Mouse (Mus musculus): ENCODE results near the gene Exoc3.

The Exoc3 gene

DNA sequence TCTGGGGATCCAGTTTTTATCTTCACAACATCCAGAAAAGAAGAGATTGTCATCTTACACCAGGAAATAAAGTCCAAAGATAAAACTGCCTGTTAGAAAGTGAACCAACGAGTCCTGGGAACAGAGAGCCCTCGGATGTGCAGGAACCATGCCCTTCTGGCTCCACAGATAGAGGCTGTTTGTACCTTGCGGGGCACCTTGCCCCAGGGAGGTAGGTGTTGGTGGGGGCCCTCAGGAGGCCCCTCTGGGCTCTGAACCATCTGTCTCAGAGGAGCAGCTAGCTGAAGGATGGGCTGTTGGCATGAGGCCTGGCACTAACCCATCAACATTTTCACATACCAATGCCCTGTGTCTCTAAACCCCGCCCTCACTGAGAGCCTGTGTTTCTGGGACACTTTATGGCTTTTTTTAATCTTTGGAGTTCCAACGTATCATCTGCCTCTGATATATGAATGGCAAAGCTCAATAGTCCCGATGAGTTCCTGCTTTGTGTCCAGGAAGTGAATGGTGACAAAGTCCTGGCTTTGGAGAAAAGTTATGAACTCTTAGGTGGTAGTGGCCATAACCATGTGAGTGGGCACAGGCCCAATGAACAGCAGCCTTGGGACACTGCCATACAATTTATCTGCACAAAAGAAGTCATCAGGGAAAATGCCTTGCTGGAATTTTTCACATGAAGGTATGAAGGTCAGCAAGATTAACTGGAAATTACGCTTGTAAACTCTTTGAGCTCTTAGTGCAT is 69.5 kb downstream of the Exoc3 start:
- DNase-seq (ENCODE audit: low read depth) = no peak

DNA sequence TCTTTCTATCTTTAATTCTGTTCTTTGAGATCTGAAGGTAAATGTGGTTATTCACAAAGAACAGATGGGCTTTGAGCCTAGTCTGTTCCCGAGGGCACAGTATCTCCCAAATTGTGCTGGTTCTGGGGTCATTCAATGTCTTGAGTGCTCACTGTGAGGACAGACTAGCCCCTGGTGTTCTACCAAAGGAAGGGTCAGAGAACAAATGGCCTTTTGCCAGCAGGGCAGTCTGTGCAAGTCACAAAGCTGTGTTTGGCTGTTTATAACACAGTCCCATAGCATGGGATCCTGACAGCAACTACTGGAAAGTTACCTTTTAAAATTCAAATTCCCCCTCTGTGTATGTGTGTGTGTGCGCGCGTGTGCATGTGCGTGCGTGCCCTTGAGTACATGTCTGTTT is 78.6 kb downstream of the Exoc3 start:
- DNase-seq (ENCODE audit: low read depth) = no peak

DNA sequence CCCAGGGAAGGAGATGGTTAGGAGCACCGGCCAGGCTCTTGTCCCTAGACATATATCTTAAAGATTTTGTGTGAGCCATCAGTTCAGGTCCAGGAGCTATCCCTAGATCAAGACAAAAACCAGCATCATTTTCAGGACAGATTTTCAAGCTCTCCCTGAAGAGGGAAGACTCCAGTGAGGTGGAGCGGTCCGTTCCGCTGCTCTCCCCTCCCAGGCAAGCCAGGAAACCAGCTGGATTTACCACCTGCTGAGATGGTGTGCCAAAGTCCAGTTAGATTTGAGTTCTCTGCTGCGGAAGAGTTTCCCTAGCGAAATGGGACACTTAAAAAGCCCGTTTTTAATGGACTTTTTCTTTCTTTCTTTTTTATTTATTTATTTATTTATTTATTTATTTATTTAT is 81.0 kb downstream of the Exoc3 start:
- DNase-seq (ENCODE audit: low read depth) = no peak

DNA sequence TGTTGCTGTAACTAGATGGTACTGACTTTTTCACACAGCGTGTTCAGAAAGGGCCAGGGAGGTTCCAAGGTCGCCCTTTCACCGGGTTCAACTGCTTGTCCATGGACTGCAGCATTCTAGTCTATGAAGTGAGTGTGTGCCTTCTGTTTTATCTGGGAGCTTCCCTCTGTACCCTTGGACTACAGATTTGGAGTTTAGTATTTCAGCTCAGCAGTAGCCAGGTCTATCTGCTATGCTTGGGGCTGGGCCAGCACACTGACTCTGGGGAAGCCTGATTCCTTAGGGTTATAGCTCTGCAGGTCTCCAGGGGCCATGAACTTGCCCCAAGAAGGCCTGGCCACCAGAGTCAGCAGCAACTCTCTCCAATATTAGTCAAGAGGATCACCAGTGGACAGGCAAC is 85.9 kb downstream of the Exoc3 start:
- DNase-seq (ENCODE audit: low read depth) = no peak

DNA sequence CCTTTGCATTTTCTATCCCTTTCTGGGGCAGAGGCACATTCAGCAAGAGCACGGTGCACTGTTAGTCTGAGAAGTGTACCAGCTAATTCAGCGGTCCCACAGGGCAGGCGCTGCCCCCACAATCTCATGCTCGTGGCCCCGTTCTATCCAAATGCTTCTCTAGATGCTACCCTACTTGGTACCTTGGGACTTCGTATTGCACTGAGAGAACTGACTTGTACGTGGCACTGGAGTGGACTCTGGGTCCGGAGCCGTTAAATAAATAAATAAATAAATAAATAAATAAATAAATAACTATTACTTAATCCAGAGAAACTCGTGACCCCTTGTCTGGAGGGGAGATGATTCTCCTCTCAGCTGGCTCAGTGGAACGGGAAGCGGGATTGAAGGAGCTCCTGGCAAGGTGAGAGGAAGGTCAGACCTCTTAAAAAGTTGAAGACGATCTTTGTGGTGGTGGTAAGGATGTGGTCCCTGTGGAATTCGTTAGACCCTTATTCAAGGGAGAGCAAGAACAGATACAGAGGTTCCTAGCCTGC is 86.7 kb downstream of the Exoc3 start:
- DNase-seq (ENCODE audit: low read depth) = no peak

DNA sequence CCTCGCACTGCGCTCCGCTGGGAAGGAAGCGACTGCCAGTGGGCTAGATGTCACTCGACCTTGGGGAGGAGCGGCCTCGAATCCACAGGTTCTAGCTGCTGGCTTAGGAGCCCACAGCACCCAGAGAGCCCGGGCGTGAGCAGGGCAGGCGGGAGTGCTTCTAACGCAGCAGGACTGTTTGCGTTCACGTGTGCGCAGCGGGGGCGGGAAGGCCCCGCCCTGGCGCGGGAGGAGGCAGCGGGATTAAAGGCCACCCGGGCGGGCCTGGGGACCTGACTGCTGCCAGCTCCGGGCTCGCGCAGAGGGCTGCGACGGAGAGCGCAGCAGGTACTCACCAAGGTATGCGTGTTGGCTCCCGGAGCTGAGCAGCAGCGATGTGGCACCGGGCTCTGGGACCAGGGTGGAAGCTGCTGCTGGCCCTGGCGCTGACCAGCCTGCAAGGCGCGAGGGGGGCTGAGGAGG is 87.4 kb downstream of the Exoc3 start, which contains the start of gene Slc9a3:
Gene Slc9a3 (plus strand): TSS at position 317 of the 462 bp plus-strand sequence.
- DNase-seq (ENCODE audit: low read depth) = no peak

Measured in c-Kit-positive CD71-negative TER-119-negative erythroid progenitor cells, embryonic 14.5 days (primary cell).